Mouse (Mus musculus): ENCODE results near the gene Ankrd26. TPM values are rescaled to one million over a fixed set of nuclear protein-coding genes. Genes with fewer than 3 reads are reported as not detected.

The Ankrd26 gene
- total RNA-seq, 4 experiments from 2014 or later = 8.3 to 13.2 (median 10.6) TPM

- DNase-seq (ENCODE audit: low spot score in 2 of 2) = peak; percentile 82
Observed at GRCm38 (mm10) chr6:118478957-118479708, 82.9 kb downstream of the Ankrd26 start, which contains the start of gene Zfp9. Zfp9 (minus strand) TSS chr6:118479320.

GRCm38 (mm10) chr6:118477875-118478785 is 83.9 kb downstream of the Ankrd26 start:
- no peak for DNase-seq (ENCODE audit: low spot score in 2 of 2)

DNA sequence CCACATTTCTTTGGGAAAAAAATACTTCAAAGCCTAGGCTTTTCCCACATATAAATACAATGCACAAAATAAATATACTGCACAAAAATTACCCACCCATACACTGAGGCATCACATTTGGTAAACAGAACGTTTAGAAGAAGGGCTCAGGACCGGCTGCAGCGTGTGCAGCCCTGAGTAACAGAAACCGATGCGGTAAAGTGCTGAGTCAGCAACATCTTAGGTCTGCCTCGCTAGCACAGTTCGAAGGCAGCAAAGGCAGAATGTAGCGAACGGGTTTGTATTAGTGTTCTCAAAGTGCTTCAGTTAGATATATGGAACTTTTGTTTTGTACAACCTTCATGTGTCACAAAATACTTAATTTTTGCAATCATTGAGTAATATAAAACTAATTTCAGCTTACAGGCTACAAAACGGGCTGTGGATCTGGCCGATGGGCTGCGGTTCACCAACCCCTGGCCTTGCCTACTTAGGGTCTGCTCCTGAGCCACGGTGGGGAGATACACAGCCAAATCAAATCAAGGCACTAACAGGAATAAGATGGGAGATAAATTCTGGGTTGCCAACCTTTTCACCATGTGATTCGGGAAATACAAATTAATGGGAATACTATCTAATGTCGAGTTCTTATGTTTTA is 99.8 kb downstream of the Ankrd26 start:
- no peak for DNase-seq (ENCODE audit: low spot score in 2 of 2)

- DNase-seq (ENCODE audit: low spot score in 2 of 2) = no peak
Observed at GRCm38 (mm10) chr6:118457726-118458125, 104.3 kb downstream of the Ankrd26 start.

GRCm38 (mm10) chr6:118455042-118455631 is 106.9 kb downstream of the Ankrd26 start, which contains the start of gene Zfp248:
Zfp248 (minus strand) TSS chr6:118455528.
- DNase-seq (ENCODE audit: low spot score in 2 of 2) = peak; percentile 92 to 93

- no peak for DNase-seq (ENCODE audit: low spot score in 2 of 2)
Observed at GRCm38 (mm10) chr6:118454452-118454851, 107.6 kb downstream of the Ankrd26 start.

Other genes with a start within 250 kb of the Ankrd26 start
- gene Bms1, start 142.8 kb downstream of the Ankrd26 start, total RNA-seq (2022) = 10 to 100 TPM; 23.1 to 26.2 (median 24.9) TPM
- gene Zfp248, start 106.7 kb downstream of the Ankrd26 start, total RNA-seq (2022) = 10 to 100 TPM; 13.6 to 18.6 (median 16.2) TPM
- gene Zfp9, start 82.9 kb downstream of the Ankrd26 start, total RNA-seq (2022) = 10 to 100 TPM; 16.9 to 19.5 (median 18.3) TPM

Data from layer of hippocampus, adult 8-10 months (tissue).